Mouse (Mus musculus): ENCODE results near the gene Zfp628. TPM values are rescaled to one million over a fixed set of nuclear protein-coding genes. Genes with fewer than 3 reads are reported as not detected.
A peak's percentile ranks its signal among the peaks of the same experiment; 100 is the strongest.

The Zfp628 gene
- polyA plus RNA-seq, 1 experiment from 2014 or later: 3.5 TPM

DNA sequence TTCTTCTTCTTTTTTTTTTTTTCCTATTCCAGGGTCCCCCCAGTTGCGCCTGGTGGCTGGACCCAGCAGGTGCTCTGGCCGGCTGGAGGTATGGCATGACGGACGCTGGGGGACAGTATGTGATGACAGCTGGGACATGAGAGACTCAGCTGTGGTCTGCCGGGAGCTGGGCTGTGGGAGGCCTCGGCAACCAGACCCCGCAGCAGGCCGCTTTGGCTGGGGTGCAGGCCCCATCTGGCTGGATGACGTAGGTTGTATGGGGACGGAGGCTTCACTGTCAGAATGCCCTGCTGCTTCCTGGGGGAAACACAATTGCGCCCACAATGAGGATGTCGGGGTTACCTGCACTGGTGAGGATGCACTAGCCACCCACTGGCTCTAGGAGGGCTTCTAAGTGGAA, 18.1 kb downstream of the Zfp628 start:
- H3K27ac ChIP-seq: no peak overlapping the region
- H3K9me3 ChIP-seq: peaks cover 4% of the 10 kb centered on the region; the same call in 1 of the 2 replicates
- H3K4me1 ChIP-seq: no peaks in the 10 kb centered on the region
- no peaks in the 10 kb centered on the region for H3K27me3 ChIP-seq (ENCODE audit: insufficient read depth, poor library complexity, severe bottlenecking)
- DNase-seq (ENCODE audit: low spot score): no peak
- no peaks in the 10 kb centered on the region for H3K36me3 ChIP-seq
- 64% methylated on average over 12 of the region's 12 CpGs for WGBS
- no peak overlapping the region for H3K4me3 ChIP-seq

DNA sequence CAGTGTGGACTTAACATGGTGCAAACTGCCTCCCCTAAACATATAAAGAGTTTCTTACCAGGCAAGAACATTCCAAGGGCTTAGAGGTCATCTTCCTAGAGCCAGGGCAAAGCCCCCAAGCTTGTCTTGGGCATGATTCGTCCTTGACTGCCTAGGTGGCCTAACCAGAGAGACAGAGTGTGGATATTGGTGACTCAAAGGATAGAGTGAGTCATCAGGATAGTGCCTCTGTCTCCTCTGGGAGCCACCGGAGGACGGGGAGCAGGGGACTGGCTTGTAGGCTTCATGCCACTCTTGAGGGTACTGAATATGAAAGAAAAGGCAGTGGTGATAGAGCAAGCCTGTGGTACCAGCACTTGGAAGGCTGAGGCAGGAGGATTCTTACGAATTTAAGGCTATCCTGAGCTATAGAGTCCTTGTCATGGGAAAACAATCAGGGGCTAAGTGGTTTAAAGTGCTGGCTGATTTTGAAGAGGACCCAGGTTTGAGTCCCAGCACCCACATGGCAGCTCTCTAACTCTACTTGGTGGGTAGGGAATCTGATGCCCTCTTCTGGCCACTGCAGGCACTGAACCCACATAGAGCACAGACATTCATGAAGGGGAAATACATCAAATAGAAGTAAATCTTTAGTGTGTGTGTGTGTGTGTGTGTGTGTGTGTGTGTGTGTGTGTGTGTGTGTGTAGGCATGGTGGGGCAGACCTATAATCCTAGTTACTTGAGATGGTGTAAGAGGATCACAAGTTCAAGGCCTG, 19.3 kb downstream of the Zfp628 start:
- no peaks in the 10 kb centered on the region for H3K4me1 ChIP-seq
- H3K36me3 ChIP-seq: no peaks in the 10 kb centered on the region
- H3K27ac ChIP-seq: no peak overlapping the region
- no peak for DNase-seq (ENCODE audit: low spot score)
- WGBS: 84% methylated on average over 4 of the region's 4 CpGs
- H3K4me3 ChIP-seq: no peak overlapping the region
- peaks cover 4% of the 10 kb centered on the region; the same call in 1 of the 2 replicates for H3K9me3 ChIP-seq
- H3K27me3 ChIP-seq (ENCODE audit: insufficient read depth, poor library complexity, severe bottlenecking): no peaks in the 10 kb centered on the region

DNA sequence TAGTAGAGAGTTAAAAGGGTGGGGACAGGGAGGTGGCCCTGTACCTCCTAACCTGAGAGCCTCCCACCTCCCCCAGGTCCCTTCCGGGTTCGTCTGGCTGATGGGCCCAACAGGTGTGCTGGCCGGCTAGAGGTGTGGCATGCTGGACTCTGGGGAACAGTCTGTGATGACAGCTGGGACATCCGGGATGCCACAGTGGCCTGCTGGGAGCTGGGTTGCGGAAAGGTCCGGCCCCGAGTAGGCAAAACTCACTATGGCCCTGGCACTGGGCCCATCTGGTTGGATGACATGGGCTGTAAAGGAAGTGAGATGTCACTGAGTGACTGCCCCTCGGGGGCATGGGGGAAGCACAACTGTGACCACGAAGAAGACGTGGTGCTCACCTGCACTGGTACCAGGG, 21.8 kb downstream of the Zfp628 start:
- no peak for DNase-seq (ENCODE audit: low spot score)
- WGBS: 71% methylated on average over 10 of the region's 10 CpGs
- H3K27me3 ChIP-seq (ENCODE audit: insufficient read depth, poor library complexity, severe bottlenecking): no peaks in the 10 kb centered on the region
- no peak overlapping the region for H3K27ac ChIP-seq
- H3K36me3 ChIP-seq: no peaks in the 10 kb centered on the region
- no peak overlapping the region for H3K4me3 ChIP-seq
- H3K4me1 ChIP-seq: no peaks in the 10 kb centered on the region
- peaks cover 4% of the 10 kb centered on the region; the same call in 1 of the 2 replicates for H3K9me3 ChIP-seq

DNA sequence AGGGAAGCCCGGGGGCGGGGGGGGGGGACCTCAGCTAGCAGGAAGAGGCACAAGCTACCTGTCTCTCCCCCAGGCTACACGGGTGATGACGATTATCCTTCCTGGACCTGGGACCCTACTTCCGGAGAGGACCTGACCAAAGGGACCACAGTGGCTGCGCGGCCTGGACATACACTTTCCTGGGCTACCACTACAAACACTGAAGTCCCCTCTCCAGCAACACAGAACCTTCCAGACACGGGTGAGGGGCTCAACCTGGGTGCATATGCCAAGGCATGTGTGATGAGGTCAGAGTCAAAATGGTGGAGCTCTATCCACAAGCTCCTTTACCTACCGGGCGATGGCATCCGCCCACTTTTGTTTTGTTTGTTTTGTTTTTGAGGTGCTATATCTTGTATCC, 22.4 kb downstream of the Zfp628 start:
- WGBS: 79% methylated on average over 10 of the region's 11 CpGs
- Histone ChIP-seq H3K4me3 (no peak overlapping the region), H3K27ac (no peak overlapping the region), H3K27me3 (ENCODE audit: insufficient read depth, poor library complexity, severe bottlenecking) (no peaks in the 10 kb centered on the region), H3K9me3 (peaks cover 4% of the 10 kb centered on the region; the same call in 1 of the 2 replicates), H3K36me3 (no peaks in the 10 kb centered on the region), H3K4me1 (no peaks in the 10 kb centered on the region)
- no peak for DNase-seq (ENCODE audit: low spot score)

DNA sequence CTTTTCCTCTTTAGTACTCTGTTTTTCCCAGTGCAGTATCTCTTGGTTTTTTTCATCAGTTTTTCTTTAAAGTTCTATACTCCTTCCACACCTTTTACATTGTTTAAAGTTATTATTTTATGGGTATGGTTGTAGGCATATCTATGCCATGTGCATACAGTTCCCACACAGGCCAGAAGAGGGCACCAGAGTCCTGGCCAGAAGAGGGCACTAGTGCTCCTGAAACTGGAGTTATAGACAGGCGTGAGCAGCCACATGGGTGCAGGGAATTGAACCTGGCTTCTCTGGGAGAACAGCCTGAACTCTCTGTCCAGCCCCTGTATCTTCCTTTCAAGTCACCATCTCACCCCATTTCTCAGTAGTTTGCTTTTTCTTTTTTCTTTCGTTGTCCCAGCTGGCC, 23.4 kb downstream of the Zfp628 start:
- Histone ChIP-seq H3K9me3 (peaks cover 4% of the 10 kb centered on the region; the same call in 1 of the 2 replicates), H3K27me3 (ENCODE audit: insufficient read depth, poor library complexity, severe bottlenecking) (no peaks in the 10 kb centered on the region), H3K36me3 (no peaks in the 10 kb centered on the region), H3K27ac (no peak overlapping the region), H3K4me3 (no peak overlapping the region), H3K4me1 (peaks cover 1% of the 10 kb centered on the region; the same call in 1 of the 2 replicates)
- no peak for DNase-seq (ENCODE audit: low spot score)
- WGBS: 31% methylated on average over 2 of the region's 2 CpGs

DNA sequence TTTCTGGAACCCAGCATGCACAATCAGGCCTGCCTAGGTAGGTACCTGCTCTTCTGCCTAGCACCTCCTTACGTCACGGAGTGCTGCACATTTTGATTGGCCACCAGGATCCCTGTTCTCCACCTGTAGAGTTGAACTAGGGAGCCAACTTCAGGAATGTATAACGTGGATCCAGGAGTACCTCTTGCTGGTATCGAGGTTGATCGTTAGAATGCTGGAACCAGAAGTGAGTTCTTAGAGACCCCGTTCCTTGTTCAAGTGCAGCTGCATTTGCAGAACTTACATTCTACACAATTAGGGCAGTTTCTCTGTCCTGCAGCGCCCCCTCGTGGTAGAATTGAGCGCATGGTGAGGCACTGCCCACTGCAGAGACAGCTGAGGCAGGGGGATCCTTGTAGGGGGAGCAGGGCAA, 25.1 kb downstream of the Zfp628 start:
- Histone ChIP-seq H3K4me3 (no peak overlapping the region), H3K27me3 (ENCODE audit: insufficient read depth, poor library complexity, severe bottlenecking) (no peaks in the 10 kb centered on the region), H3K4me1 (peaks cover 4% of the 10 kb centered on the region; the same call in 1 of the 2 replicates), H3K9me3 (no peaks in the 10 kb centered on the region), H3K27ac (no peak overlapping the region), H3K36me3 (no peaks in the 10 kb centered on the region)
- peak; percentile 90 for DNase-seq (ENCODE audit: low spot score)
- 20% methylated on average over 9 of the region's 9 CpGs for WGBS

DNA sequence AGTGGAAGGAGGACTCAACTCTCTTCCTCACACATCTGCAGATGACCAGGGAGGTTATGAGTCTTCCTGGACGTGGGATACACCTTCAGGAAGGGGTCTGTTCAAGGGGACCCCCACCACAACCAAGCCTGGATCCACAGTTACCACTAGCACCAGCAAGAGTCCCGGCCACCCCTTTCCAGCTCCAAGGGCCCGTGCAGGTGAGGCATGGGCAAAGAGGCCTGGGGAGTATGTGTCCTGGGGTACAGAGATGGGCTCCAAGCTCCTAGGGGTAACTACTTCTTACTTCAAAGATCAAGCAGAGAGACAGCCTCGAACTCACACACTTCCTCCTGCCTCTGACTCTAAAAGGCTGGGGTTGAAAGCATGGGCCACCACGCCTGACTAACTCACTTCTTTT, 27.7 kb downstream of the Zfp628 start:
- peaks cover 4% of the 10 kb centered on the region; the same call in 1 of the 2 replicates for H3K4me1 ChIP-seq
- no peak overlapping the region for H3K27ac ChIP-seq
- H3K27me3 ChIP-seq (ENCODE audit: insufficient read depth, poor library complexity, severe bottlenecking): no peaks in the 10 kb centered on the region
- H3K4me3 ChIP-seq: no peak overlapping the region
- H3K36me3 ChIP-seq: no peaks in the 10 kb centered on the region
- DNase-seq (ENCODE audit: low spot score): no peak
- no peaks in the 10 kb centered on the region for H3K9me3 ChIP-seq
- WGBS: 42% methylated on average over 5 of the region's 5 CpGs

DNA sequence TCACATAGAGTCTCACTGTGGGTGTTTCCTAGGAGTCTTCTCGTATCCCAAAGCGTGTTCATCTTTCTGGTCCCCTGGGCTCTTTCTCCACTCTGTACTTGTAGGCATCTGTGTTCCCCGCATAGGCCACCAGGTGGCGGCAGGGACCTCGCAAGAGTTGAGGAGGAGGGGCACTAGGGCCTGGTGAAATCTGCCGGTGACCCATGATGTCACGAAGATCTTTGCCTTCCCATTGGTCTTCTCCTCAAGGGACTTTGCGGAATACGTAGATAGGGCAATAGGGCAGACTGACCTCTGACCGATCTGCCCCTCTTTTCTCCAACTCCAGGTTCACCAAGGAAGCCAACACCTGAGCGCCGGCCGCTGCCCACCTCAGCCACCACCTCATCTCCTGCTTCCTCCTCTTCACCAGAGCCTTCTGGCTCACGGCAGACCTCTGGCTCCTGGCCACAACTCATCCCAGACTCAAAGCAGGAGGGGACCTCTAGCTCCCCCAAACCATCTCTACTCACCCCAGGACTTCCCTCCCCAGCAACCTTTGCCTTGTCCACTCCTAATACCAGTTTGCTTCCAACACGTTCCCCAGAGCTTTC, 28.3 kb downstream of the Zfp628 start:
- Histone ChIP-seq H3K36me3 (no peaks in the 10 kb centered on the region), H3K9me3 (no peaks in the 10 kb centered on the region), H3K4me3 (peak overlapping the region; percentile 50), H3K4me1 (peaks cover 4% of the 10 kb centered on the region; the same call in 1 of the 2 replicates), H3K27me3 (ENCODE audit: insufficient read depth, poor library complexity, severe bottlenecking) (no peaks in the 10 kb centered on the region), H3K27ac (peak overlapping the region; percentile 47; the same call in 1 of the 2 replicates)
- peak; percentile 94 for DNase-seq (ENCODE audit: low spot score)
- WGBS: 21% methylated on average over 15 of the region's 15 CpGs

DNA sequence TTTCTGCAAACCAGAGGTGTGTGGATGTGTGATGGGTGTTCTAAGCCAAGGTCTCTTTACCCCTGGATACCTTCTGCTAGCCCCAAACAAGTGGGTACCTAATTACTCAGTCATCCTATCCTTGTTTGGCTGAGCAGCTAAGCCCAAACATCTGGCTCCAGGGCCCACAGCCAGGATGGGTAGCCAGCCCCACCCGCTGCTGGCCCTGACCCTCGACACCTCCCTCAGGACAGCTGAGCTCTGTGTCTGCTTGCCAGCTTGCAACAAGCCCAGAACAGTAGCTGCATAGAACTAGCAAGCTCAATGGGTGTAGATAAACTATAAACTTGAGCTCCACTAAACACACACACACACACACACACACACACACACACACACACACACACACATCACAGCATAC, 32.8 kb downstream of the Zfp628 start:
- H3K4me3 ChIP-seq: no peak overlapping the region
- H3K27ac ChIP-seq: no peak overlapping the region
- no peaks in the 10 kb centered on the region for H3K9me3 ChIP-seq
- H3K36me3 ChIP-seq: no peaks in the 10 kb centered on the region
- WGBS: 36% methylated on average over 2 of the region's 2 CpGs
- peaks cover 20% of the 10 kb centered on the region; the same call in 1 of the 2 replicates for H3K4me1 ChIP-seq
- no peaks in the 10 kb centered on the region for H3K27me3 ChIP-seq (ENCODE audit: insufficient read depth, poor library complexity, severe bottlenecking)
- DNase-seq (ENCODE audit: low spot score): no peak

DNA sequence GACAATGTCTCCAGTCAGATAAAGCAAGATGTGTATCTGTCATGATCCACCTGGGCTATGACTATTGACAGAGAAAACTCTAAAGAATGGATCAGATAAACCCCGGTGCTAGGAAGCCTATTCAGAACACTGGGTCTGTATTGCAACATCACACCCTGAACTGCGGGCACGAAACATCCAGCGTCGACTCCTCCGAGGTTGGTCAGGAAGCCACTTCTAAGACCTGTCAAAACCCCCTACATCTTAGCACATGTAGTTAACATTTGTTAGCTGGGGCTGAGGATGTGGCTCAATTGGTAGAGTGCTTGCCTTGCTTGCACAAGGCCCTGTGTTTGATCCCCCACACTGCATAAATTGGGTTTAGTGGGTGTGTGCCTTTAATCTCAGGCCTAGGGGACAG, 33.4 kb downstream of the Zfp628 start:
- Histone ChIP-seq H3K36me3 (no peaks in the 10 kb centered on the region), H3K4me3 (no peak overlapping the region), H3K4me1 (peaks cover 20% of the 10 kb centered on the region), H3K27me3 (ENCODE audit: insufficient read depth, poor library complexity, severe bottlenecking) (no peaks in the 10 kb centered on the region), H3K27ac (no peak overlapping the region), H3K9me3 (no peaks in the 10 kb centered on the region)
- 41% methylated on average over 6 of the region's 6 CpGs for WGBS
- no peak for DNase-seq (ENCODE audit: low spot score)

DNA sequence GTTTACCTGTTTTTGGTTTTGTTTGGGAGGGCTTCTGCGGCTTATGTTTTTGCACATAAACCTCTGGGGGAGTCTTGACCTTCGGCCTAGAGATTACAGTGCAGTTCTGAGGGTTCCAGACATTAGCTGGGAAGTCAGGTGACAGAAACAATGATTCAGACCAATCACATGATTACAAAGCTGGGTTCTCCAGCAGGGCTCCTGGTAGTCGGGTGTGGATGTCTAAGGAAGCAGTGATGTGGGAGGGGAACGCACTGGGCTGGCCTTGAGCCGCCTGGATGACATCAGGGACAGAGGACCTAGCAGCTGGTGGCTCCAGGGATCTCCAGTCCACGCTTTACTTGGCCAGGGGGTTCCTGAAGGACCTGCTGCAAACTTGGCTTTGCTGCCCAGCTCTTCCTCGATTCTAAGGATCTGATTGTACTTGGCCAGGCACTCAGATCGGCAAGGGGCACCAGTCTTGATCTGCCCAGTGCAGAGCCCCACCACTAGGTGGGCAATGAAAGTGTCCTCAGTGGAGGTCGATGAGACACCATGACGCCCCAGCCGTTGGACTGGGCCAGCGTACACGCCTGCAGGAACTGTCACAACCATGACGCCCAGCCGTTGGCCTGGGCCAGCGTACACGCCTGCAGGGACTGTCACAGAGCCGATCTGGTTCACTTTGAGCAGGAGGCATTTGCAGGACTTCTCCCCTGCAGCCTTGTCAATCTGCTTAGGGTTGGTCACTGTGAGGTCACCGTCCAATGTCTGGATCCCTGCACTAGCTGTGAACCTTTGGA, 35.7 kb downstream of the Zfp628 start:
- 76% methylated on average over 19 of the region's 19 CpGs for WGBS
- no peaks in the 10 kb centered on the region for H3K9me3 ChIP-seq

DNA sequence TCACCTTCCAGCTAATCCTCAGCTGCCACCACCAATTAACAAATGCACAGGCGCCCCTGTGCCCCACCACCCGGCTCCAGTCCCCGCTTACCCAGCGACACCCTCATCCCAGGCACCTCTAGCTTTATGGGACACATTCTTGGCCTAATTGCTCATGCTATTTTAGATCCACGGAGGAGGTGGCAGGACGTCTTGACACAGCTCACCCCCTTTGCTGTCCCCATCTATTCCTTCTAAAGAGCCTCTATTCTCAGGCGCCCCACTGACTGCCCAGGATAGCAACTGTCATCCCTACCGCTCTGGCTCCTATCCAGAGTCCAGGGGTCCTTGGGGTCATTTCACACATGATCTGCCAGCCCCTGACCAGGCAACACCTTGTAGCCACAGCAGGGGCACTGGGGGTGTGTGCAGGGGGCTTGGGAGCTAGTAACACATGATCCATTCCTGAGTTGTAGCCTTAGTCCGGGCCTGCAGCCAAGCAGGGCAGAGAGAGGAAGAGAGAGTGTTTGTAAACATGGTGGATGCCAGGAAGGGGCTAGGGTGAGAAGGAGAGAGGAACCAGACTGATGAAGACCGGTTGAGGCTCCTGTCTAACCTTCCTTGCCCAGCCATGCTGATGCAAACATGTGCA, 38.9 kb downstream of the Zfp628 start:
- H3K4me3 ChIP-seq: peak overlapping the region; percentile 18; the same call in 1 of the 2 replicates
- DNase-seq (ENCODE audit: low spot score): no peak
- no peaks in the 10 kb centered on the region; the same call in 1 of the 2 replicates for H3K27me3 ChIP-seq (ENCODE audit: insufficient read depth, poor library complexity, severe bottlenecking)
- no peaks in the 10 kb centered on the region for H3K9me3 ChIP-seq
- peaks cover 31% of the 10 kb centered on the region for H3K4me1 ChIP-seq
- WGBS: 13% methylated on average over 10 of the region's 10 CpGs
- H3K36me3 ChIP-seq: no peaks in the 10 kb centered on the region
- H3K27ac ChIP-seq: peak overlapping the region; percentile 63

More for the DNA sequence above, 35.7 kb downstream of the Zfp628 start:
- Histone ChIP-seq H3K27me3 (ENCODE audit: insufficient read depth, poor library complexity, severe bottlenecking) (no peaks in the 10 kb centered on the region; the same call in 1 of the 2 replicates), H3K4me1 (peaks cover 27% of the 10 kb centered on the region), H3K36me3 (no peaks in the 10 kb centered on the region), H3K27ac (no peak overlapping the region), H3K4me3 (no peak overlapping the region)
- DNase-seq (ENCODE audit: low spot score): no peak
